In genomic region chr3:90052351-90053241, GRCm38 (mm10) we compare ENCODE assay signal across 7 mouse cellular contexts. TPM values are rescaled to one million over a fixed set of nuclear protein-coding genes. Genes with fewer than 3 reads are reported as not detected.
DNase-seq lines count a peak whose midpoint lies in the region; ATAC-seq lines count a peak whose summit lies in the region.

Gene Ubap2l (minus strand): TSS chr3:90052628.

- peak within 1 kb of the TSS; percentile 89 for H3K4me3 ChIP-seq in embryonic facial prominence, embryonic 11.5 days (ENCODE audit: low read depth, low read length)
- H3K4me3 ChIP-seq in limb, embryonic 10.5 days = peak within 1 kb of the TSS; percentile 94
- H3K4me3 ChIP-seq in midbrain, embryonic 13.5 days (replicated peaks) = peak within 1 kb of the TSS; percentile 94

- WGBS in embryonic facial prominence, embryonic 11.5 days = under 1% methylated on average over 79 of the region's 81 CpGs
- WGBS in limb, embryonic 10.5 days = under 1% methylated on average over 81 of the region's 81 CpGs
- WGBS in midbrain, embryonic 13.5 days = under 1% methylated on average over 70 of the region's 81 CpGs

- H3K27ac ChIP-seq in embryonic facial prominence, embryonic 11.5 days (replicated peaks; ENCODE audit: low read depth, low read length) = peak within 1 kb of the TSS; percentile 90
- H3K27ac ChIP-seq in limb, embryonic 10.5 days = peak within 1 kb of the TSS; percentile 98
- H3K27ac ChIP-seq in midbrain, embryonic 13.5 days = peak within 1 kb of the TSS; percentile 94

- H3K9me3 ChIP-seq in embryonic facial prominence, embryonic 11.5 days (replicated peaks; ENCODE audit: control insufficient read depth, low read length) = no peaks in the 10 kb centered on the region
- no peaks in the 10 kb centered on the region for H3K9me3 ChIP-seq in limb, embryonic 10.5 days (replicated peaks)
- H3K9me3 ChIP-seq in midbrain, embryonic 13.5 days = no peaks in the 10 kb centered on the region

- peak within 1 kb of the TSS; percentile 59 for H3K4me2 ChIP-seq in embryonic facial prominence, embryonic 11.5 days (ENCODE audit: low read depth, low read length)
- H3K4me2 ChIP-seq in midbrain, embryonic 13.5 days (replicated peaks) = peak within 1 kb of the TSS; percentile 71

- H3K27me3 ChIP-seq in embryonic facial prominence, embryonic 11.5 days (ENCODE audit: control insufficient read depth, insufficient read depth, low read length) = no peaks in the 10 kb centered on the region
- H3K27me3 ChIP-seq in limb, embryonic 10.5 days (ENCODE audit: low read depth, poor library complexity, severe bottlenecking) = no peaks in the 10 kb centered on the region
- H3K27me3 ChIP-seq in midbrain, embryonic 13.5 days = no peaks in the 10 kb centered on the region

- H3K4me1 ChIP-seq in embryonic facial prominence, embryonic 11.5 days (ENCODE audit: control insufficient read depth, insufficient read depth, low read length) = 0 out of 2 replicates have a peak, but pooled peaks cover 2% of the 10 kb centered on the region
- peaks cover 21% of the 10 kb centered on the region for H3K4me1 ChIP-seq in limb, embryonic 10.5 days
- H3K4me1 ChIP-seq in midbrain, embryonic 13.5 days (replicated peaks) = peaks cover 51% of the 10 kb centered on the region

- no peaks in the 10 kb centered on the region; the same call in 1 of the 2 replicates for H3K36me3 ChIP-seq in embryonic facial prominence, embryonic 11.5 days (replicated peaks; ENCODE audit: control insufficient read depth, insufficient read depth, low read depth, low read length)
- H3K36me3 ChIP-seq in limb, embryonic 10.5 days = peaks cover 53% of the 10 kb centered on the region
- peaks cover 27% of the 10 kb centered on the region for H3K36me3 ChIP-seq in midbrain, embryonic 13.5 days

- H3K9ac ChIP-seq in embryonic facial prominence, embryonic 11.5 days (replicated peaks; ENCODE audit: low read length) = peak within 1 kb of the TSS; percentile 86
- H3K9ac ChIP-seq in midbrain, embryonic 13.5 days (replicated peaks) = peak within 1 kb of the TSS; percentile 99

- ATAC-seq in embryonic facial prominence, embryonic 11.5 days (replicated peaks; ENCODE audit: insufficient number of reproducible peaks, low FRiP score, low TSS enrichment, low read depth) = peak; percentile 91
- ATAC-seq in granulocyte monocyte progenitor cell, adult 5-6 weeks (replicated peaks; ENCODE audit: poor library complexity, severe bottlenecking) = peak; percentile 87
- peak; percentile 93 for ATAC-seq in midbrain, embryonic 13.5 days

- DNase-seq in adrenal gland, postnatal 14 days = peak; percentile 97
- DNase-seq in embryonic facial prominence, embryonic 11.5 days (ENCODE audit: low spot score) = peak; percentile 99
- DNase-seq in kidney, adult 11 months = peak; percentile 96
- peak; percentile 100 for DNase-seq in limb, embryonic 10.5 days (ENCODE audit: low spot score)
- DNase-seq in spleen, adult 12 weeks (ENCODE audit: low spot score) = peak; percentile 89

RNA-seq across cellular contexts. Expression of gene Ubap2l, which starts in this region (rescaled TPM):
- 164 and 177 TPM in 2 replicates for total RNA-seq in adrenal gland, postnatal 14 days (2021)
- 221 and 227 TPM in 2 replicates for polyA plus RNA-seq in embryonic facial prominence, embryonic 11.5 days (2014; fragmentation: Nextera tagmentation; extraction: Ambion mirVana)
- total RNA-seq in granulocyte monocyte progenitor cell, adult 5-6 weeks (2014; fragmentation: Nextera tagmentation) = 242 and 252 TPM in 2 replicates
- total RNA-seq in granulocyte monocyte progenitor cell, adult 5-6 weeks (2017) = 124 and 135 TPM in 2 replicates
- polyA plus RNA-seq in limb, embryonic 10.5 days (2016; fragmentation: Nextera tagmentation; extraction: Ambion mirVana) = 234 and 244 TPM in 2 replicates
- polyA plus RNA-seq in midbrain, embryonic 13.5 days (2015; fragmentation: Nextera tagmentation; extraction: Ambion mirVana) = 169 and 170 TPM in 2 replicates

Comparison
In these comparisons a context has a peak if more than half of its experiments do, and no peak if none do; other contexts are left out.
1. Peak in every context shown above with its lines: DNase-seq, ATAC-seq, H3K4me3 ChIP-seq and H3K27ac ChIP-seq.